Mouse (Mus musculus) G1E (cell line): ENCODE measurements around the gene Col25a1. TPM values are rescaled to one million over a fixed set of nuclear protein-coding genes. Genes with fewer than 3 reads are reported as not detected.

Source experiments
- ATAC-seq: 2 replicates; pipeline ENCODE4 v1.8.0; 2016; ENCODE audit warnings: mild to moderate bottlenecking; ENCODE audit not compliant: insufficient number of reproducible peaks, poor library complexity, low FRiP score, severe bottlenecking; ENCODE audit errors: extremely low read depth
- DNase-seq: peaks from one replicate; pipeline ENCODE4 v3.0.0; 2012; ENCODE audit warnings: low spot score
- H3K27me3 ChIP-seq: 2 replicates; pipeline ENCODE4 v1.6.1; 2012; ENCODE audit warnings: mild to moderate bottlenecking, low read length, inconsistent platforms; ENCODE audit not compliant: insufficient read depth
- H3K36me3 ChIP-seq: replicated peaks from 2 replicates; pipeline ENCODE3; 2012; ENCODE audit warnings: mild to moderate bottlenecking, inconsistent platforms
- H3K4me1 ChIP-seq: 2 replicates; pipeline ENCODE4 v1.6.1; 2012; ENCODE audit warnings: low read depth, low read length, inconsistent platforms, mixed read lengths; ENCODE audit not compliant: insufficient read depth
- H3K4me3 ChIP-seq: 2 replicates; pipeline ENCODE4 v1.5.1; 2012; ENCODE audit warnings: low read depth, mild to moderate bottlenecking, inconsistent platforms, low read length, moderate library complexity, mixed read lengths
- H3K9me3 ChIP-seq: replicated peaks from 2 replicates; pipeline ENCODE4 v1.6.1; 2012; ENCODE audit warnings: inconsistent platforms
- CTCF ChIP-seq: IDR thresholded peaks from 2 replicates; pipeline ENCODE4 v1.5.1; 2012; ENCODE audit warnings: low read depth, low read length, inconsistent platforms, mixed read lengths
- GATA1 ChIP-seq: IDR thresholded peaks from 2 replicates; pipeline ENCODE4 v1.6.1; 2012; ENCODE audit warnings: borderline replicate concordance, low read length, inconsistent platforms, mixed read lengths
- GATA2 ChIP-seq: IDR thresholded peaks from 2 replicates; pipeline ENCODE4 v1.6.1; 2012; ENCODE audit warnings: low read depth, low read length, inconsistent platforms, borderline replicate concordance
- POLR2AphosphoS5 ChIP-seq: IDR thresholded peaks from 2 replicates; pipeline ENCODE4 v1.6.1; 2012; ENCODE audit warnings: low read depth, low read length, inconsistent platforms; ENCODE audit not compliant: insufficient replicate concordance
- TAL1 ChIP-seq: conservative IDR thresholded peaks from 2 replicates; pipeline ENCODE4 v1.6.1; 2012; ENCODE audit warnings: low read depth, low read length, inconsistent platforms, mixed read lengths
- polyA plus RNA-seq: library from polyadenylated mRNA; stranded (reverse); fragments of >175 nt; gene quantifications from 2 replicates; pipeline ENCODE4 v1.2.3, GENCODE M21; 2012
- total RNA-seq, 2 experiments: library from RNA; stranded (forward) in 1 of 2; stranded (reverse) in 1 of 2; fragments of 200-1000 nt in 1 of 2; fragments of >200 nt in 1 of 2; fragmentation: Nextera tagmentation in 1 of 2; gene quantifications; 2 replicates each; pipeline ENCODE4 v1.2.3; 2014 to 2017

The Col25a1 gene
- total and polyA plus RNA-seq, 3 experiments, result 0.22 TPM; not detected in 2

GRCm38 (mm10) chr3:130400716-130401559 lies 269.6 kb downstream of the Col25a1 start:
- DNase-seq (no peak), ATAC-seq (no peak)
- Histone ChIP-seq H3K9me3 (peaks cover 20% of the 10 kb centered on the region), H3K36me3 (no peaks in the 10 kb centered on the region), H3K4me1 (no peaks in the 10 kb centered on the region), H3K27me3 (no peaks in the 10 kb centered on the region), H3K4me3 (no peak overlapping the region)
- TF ChIP-seq POLR2AphosphoS5, result no peak
- TF ChIP-seq GATA2, result no peak
- no peak for TF ChIP-seq CTCF
- TF ChIP-seq TAL1, result no peak
- no peak for TF ChIP-seq GATA1

GRCm38 (mm10) chr3:130401560-130401852 lies 270.2 kb downstream of the Col25a1 start:
- Histone ChIP-seq H3K27me3 (no peaks in the 10 kb centered on the region), H3K4me1 (no peaks in the 10 kb centered on the region), H3K9me3 (peaks cover 22% of the 10 kb centered on the region), H3K36me3 (no peaks in the 10 kb centered on the region), H3K4me3 (no peak overlapping the region)
- no peak for DNase-seq
- TF ChIP-seq GATA2 (no peak), POLR2AphosphoS5 (no peak), GATA1 (no peak), CTCF (no peak), TAL1 (no peak)
- no peak for ATAC-seq

GRCm38 (mm10) chr3:130404525-130405409 lies 273.5 kb downstream of the Col25a1 start:
- H3K4me3 ChIP-seq, result no peak overlapping the region
- no peaks in the 10 kb centered on the region for H3K27me3 ChIP-seq
- no peaks in the 10 kb centered on the region for H3K4me1 ChIP-seq
- ATAC-seq, result no peak
- H3K9me3 ChIP-seq, result peaks cover 41% of the 10 kb centered on the region
- H3K36me3 ChIP-seq, result no peaks in the 10 kb centered on the region
- TF ChIP-seq POLR2AphosphoS5 (no peak), TAL1 (no peak), CTCF (no peak), GATA2 (no peak), GATA1 (no peak)
- DNase-seq, result no peak

- TF ChIP-seq TAL1 (no peak), CTCF (no peak), POLR2AphosphoS5 (no peak), GATA2 (no peak), GATA1 (no peak)
Observed at GRCm38 (mm10) chr3:130407201-130407600, 275.9 kb downstream of the Col25a1 start.

GRCm38 (mm10) chr3:130413239-130413638 lies 281.9 kb downstream of the Col25a1 start:
- DNase-seq (no peak), ATAC-seq (no peak)
- Histone ChIP-seq H3K36me3 (no peaks in the 10 kb centered on the region), H3K27me3 (no peaks in the 10 kb centered on the region), H3K4me3 (no peak overlapping the region), H3K4me1 (no peaks in the 10 kb centered on the region), H3K9me3 (peaks cover 27% of the 10 kb centered on the region)
- TF ChIP-seq GATA2, result no peak
- no peak for TF ChIP-seq TAL1

More at GRCm38 (mm10) chr3:130407201-130407600, 275.9 kb downstream of the Col25a1 start:
- DNase-seq (no peak), ATAC-seq (no peak)
- Histone ChIP-seq H3K4me3 (no peak overlapping the region), H3K4me1 (no peaks in the 10 kb centered on the region), H3K36me3 (no peaks in the 10 kb centered on the region), H3K9me3 (peaks cover 29% of the 10 kb centered on the region), H3K27me3 (no peaks in the 10 kb centered on the region)

GRCm38 (mm10) chr3:130418951-130419350 lies 287.6 kb downstream of the Col25a1 start:
- no peak overlapping the region for H3K4me3 ChIP-seq
- no peaks in the 10 kb centered on the region for H3K4me1 ChIP-seq
- no peak for ATAC-seq
- no peaks in the 10 kb centered on the region for H3K27me3 ChIP-seq
- no peak for TF ChIP-seq GATA2
- no peak for TF ChIP-seq TAL1
- no peak for TF ChIP-seq GATA1
- TF ChIP-seq CTCF, result no peak
- TF ChIP-seq POLR2AphosphoS5, result no peak
- no peak for DNase-seq
- no peaks in the 10 kb centered on the region for H3K36me3 ChIP-seq
- peaks cover 25% of the 10 kb centered on the region for H3K9me3 ChIP-seq
